Mouse (Mus musculus): ENCODE results near the gene Ppp1r11. TPM values are rescaled to one million over a fixed set of nuclear protein-coding genes. Genes with fewer than 3 reads are reported as not detected.

Ppp1r11 gene
- polyA plus RNA-seq, 2 experiments = 30.4 to 43.0 TPM

DNA sequence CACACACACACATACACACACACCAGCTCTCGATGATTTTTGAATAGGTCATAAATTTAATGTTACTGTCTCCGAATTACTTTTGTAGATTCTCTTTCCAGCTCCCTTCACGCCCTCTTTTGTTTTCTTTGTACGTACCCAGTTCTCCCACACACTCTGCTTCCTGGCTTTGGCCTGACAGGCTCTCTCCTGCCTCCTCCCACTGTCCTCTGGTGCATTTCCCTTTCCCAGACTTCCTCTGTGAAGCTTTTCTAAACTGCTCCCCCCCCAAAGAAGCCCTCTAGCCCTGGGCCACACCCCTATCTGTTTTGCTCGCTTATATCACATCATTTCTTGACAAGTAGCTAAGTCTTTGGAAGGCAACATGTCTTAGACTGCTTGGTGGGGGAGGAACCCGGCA is 21.3 kb downstream of the Ppp1r11 start:
- TF ChIP-seq EP300 (IDR thresholded peaks at IDR 0.05; ENCODE audit: low read depth) (no peak), CTCF (IDR thresholded peaks at IDR 0.05; ENCODE audit: low read depth) (no peak)
- Histone ChIP-seq H3K27me3 (ENCODE audit: control insufficient read depth, insufficient read depth, low read length) (no peaks in the 10 kb centered on the region), H3K27ac (no peak overlapping the region), H3K4me1 (replicated peaks; ENCODE audit: control insufficient read depth in 2 of 2, insufficient read depth in 2 of 2, low read length in 1 of 2) (no peaks in the 10 kb centered on the region), H3K9ac (replicated peaks) (no peak overlapping the region), H3K4me2 (ENCODE audit: low read depth) (no peak overlapping the region), H3K4me3 (ENCODE audit: insufficient read depth in 1 of 2, low read depth in 2 of 2, low read length in 2 of 2) (no peak overlapping the region), H3K9me3 (ENCODE audit: control insufficient read depth, low read length) (no peaks in the 10 kb centered on the region), H3K36me3 (replicated peaks; ENCODE audit: control insufficient read depth, insufficient read depth, low read depth) (no peaks in the 10 kb centered on the region)
- ATAC-seq (ENCODE audit: insufficient read depth) (no peak), DNase-seq (ENCODE audit: low read depth in 3 of 3, low spot score in 3 of 3) (no peak)
- WGBS (ENCODE audit: insufficient replicate concordance) = 46% methylated on average over 6 of the region's 6 CpGs

- H3K9ac ChIP-seq (replicated peaks) = no peak overlapping the region
- ATAC-seq (ENCODE audit: insufficient read depth) = no peak
- H3K27me3 ChIP-seq (ENCODE audit: control insufficient read depth, insufficient read depth, low read length) = no peaks in the 10 kb centered on the region
- no peak for TF ChIP-seq CTCF (IDR thresholded peaks at IDR 0.05; ENCODE audit: low read depth)
- no peak for TF ChIP-seq EP300 (IDR thresholded peaks at IDR 0.05; ENCODE audit: low read depth)
- no peak for DNase-seq (ENCODE audit: low read depth in 3 of 3, low spot score in 3 of 3)
- H3K27ac ChIP-seq = no peak overlapping the region
- no peaks in the 10 kb centered on the region for H3K36me3 ChIP-seq (replicated peaks; ENCODE audit: control insufficient read depth, insufficient read depth, low read depth)
- H3K9me3 ChIP-seq (ENCODE audit: control insufficient read depth, low read length) = no peaks in the 10 kb centered on the region
- H3K4me1 ChIP-seq (replicated peaks; ENCODE audit: control insufficient read depth in 2 of 2, insufficient read depth in 2 of 2, low read length in 1 of 2) = no peaks in the 10 kb centered on the region
- no peak overlapping the region for H3K4me3 ChIP-seq (ENCODE audit: insufficient read depth in 1 of 2, low read depth in 2 of 2, low read length in 2 of 2)
- no peak overlapping the region for H3K4me2 ChIP-seq (ENCODE audit: low read depth)
- WGBS (ENCODE audit: insufficient replicate concordance) = 57% methylated on average over 12 of the region's 12 CpGs
Measured at GRCm38 (mm10) chr17:36929236-36929932, 22.2 kb downstream of the Ppp1r11 start.

- Histone ChIP-seq H3K4me3 (ENCODE audit: insufficient read depth in 1 of 2, low read depth in 2 of 2, low read length in 2 of 2) (no peak overlapping the region), H3K9ac (replicated peaks) (no peak overlapping the region), H3K4me1 (replicated peaks; ENCODE audit: control insufficient read depth in 2 of 2, insufficient read depth in 2 of 2, low read length in 1 of 2) (no peaks in the 10 kb centered on the region), H3K27ac (no peak overlapping the region), H3K36me3 (replicated peaks; ENCODE audit: control insufficient read depth, insufficient read depth, low read depth) (no peaks in the 10 kb centered on the region), H3K27me3 (ENCODE audit: control insufficient read depth, insufficient read depth, low read length) (no peaks in the 10 kb centered on the region), H3K9me3 (ENCODE audit: control insufficient read depth, low read length) (no peaks in the 10 kb centered on the region), H3K4me2 (ENCODE audit: low read depth) (no peak overlapping the region)
- TF ChIP-seq EP300 (IDR thresholded peaks at IDR 0.05; ENCODE audit: low read depth) (no peak), CTCF (IDR thresholded peaks at IDR 0.05; ENCODE audit: low read depth) (no peak)
- 44% methylated on average over 10 of the region's 10 CpGs for WGBS (ENCODE audit: insufficient replicate concordance)
- ATAC-seq (ENCODE audit: insufficient read depth) (no peak), DNase-seq (ENCODE audit: low read depth in 3 of 3, low spot score in 3 of 3) (no peak)
Measured at GRCm38 (mm10) chr17:36927496-36928120, 23.9 kb downstream of the Ppp1r11 start.

- DNase-seq (ENCODE audit: low read depth in 3 of 3, low spot score in 3 of 3) (no peak), ATAC-seq (ENCODE audit: insufficient read depth) (no peak)
- Histone ChIP-seq H3K4me3 (ENCODE audit: insufficient read depth in 1 of 2, low read depth in 2 of 2, low read length in 2 of 2) (no peak overlapping the region), H3K27ac (no peak overlapping the region), H3K27me3 (ENCODE audit: control insufficient read depth, insufficient read depth, low read length) (no peaks in the 10 kb centered on the region), H3K9ac (replicated peaks) (no peak overlapping the region), H3K4me2 (ENCODE audit: low read depth) (no peak overlapping the region), H3K36me3 (replicated peaks; ENCODE audit: control insufficient read depth, insufficient read depth, low read depth) (no peaks in the 10 kb centered on the region), H3K4me1 (replicated peaks; ENCODE audit: control insufficient read depth in 2 of 2, insufficient read depth in 2 of 2, low read length in 1 of 2) (no peaks in the 10 kb centered on the region), H3K9me3 (ENCODE audit: control insufficient read depth, low read length) (no peaks in the 10 kb centered on the region)
- 52% methylated on average over 4 of the region's 4 CpGs for WGBS (ENCODE audit: insufficient replicate concordance)
- TF ChIP-seq CTCF (IDR thresholded peaks at IDR 0.05; ENCODE audit: low read depth) (no peak), EP300 (IDR thresholded peaks at IDR 0.05; ENCODE audit: low read depth) (no peak)
Measured at GRCm38 (mm10) chr17:36923491-36923890, 28.1 kb downstream of the Ppp1r11 start.

DNA sequence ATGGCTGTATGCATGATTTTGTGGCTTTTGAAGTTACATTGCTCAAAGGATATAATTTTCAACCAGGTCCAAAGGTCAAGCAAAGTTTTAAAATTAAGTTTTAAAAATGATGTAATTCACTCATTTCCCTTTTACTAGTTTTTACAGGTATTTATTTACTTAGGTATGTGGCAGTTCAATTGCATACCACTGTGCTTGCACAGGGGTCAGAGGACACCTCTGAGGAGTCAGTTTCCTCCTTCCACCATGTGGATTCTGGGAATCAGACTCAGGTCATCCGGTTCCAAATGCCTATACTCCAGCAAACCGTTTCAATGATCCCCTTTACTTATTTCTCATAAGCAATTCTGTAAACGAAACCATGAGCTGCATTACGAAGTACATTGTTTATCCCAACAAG is 28.8 kb downstream of the Ppp1r11 start:
- Histone ChIP-seq H3K9me3 (ENCODE audit: control insufficient read depth, low read length) (no peaks in the 10 kb centered on the region), H3K27ac (no peak overlapping the region), H3K9ac (replicated peaks) (no peak overlapping the region), H3K4me2 (ENCODE audit: low read depth) (no peak overlapping the region), H3K27me3 (ENCODE audit: control insufficient read depth, insufficient read depth, low read length) (no peaks in the 10 kb centered on the region), H3K36me3 (replicated peaks; ENCODE audit: control insufficient read depth, insufficient read depth, low read depth) (no peaks in the 10 kb centered on the region), H3K4me3 (ENCODE audit: insufficient read depth in 1 of 2, low read depth in 2 of 2, low read length in 2 of 2) (no peak overlapping the region), H3K4me1 (replicated peaks; ENCODE audit: control insufficient read depth in 2 of 2, insufficient read depth in 2 of 2, low read length in 1 of 2) (no peaks in the 10 kb centered on the region)
- TF ChIP-seq EP300 (IDR thresholded peaks at IDR 0.05; ENCODE audit: low read depth) (no peak), CTCF (IDR thresholded peaks at IDR 0.05; ENCODE audit: low read depth) (no peak)
- DNase-seq (ENCODE audit: low read depth in 3 of 3, low spot score in 3 of 3) (no peak), ATAC-seq (ENCODE audit: insufficient read depth) (no peak)
- 56% methylated on average over 4 of the region's 4 CpGs for WGBS (ENCODE audit: insufficient replicate concordance)

Data from liver, embryonic 14.5 days (tissue).